Mouse (Mus musculus): ENCODE results near the gene Slc6a1. TPM values are rescaled to one million over a fixed set of nuclear protein-coding genes. Genes with fewer than 3 reads are reported as not detected.

The Slc6a1 gene
- polyA plus RNA-seq, 2 experiments = 0.03 to 0.04 TPM

DNA sequence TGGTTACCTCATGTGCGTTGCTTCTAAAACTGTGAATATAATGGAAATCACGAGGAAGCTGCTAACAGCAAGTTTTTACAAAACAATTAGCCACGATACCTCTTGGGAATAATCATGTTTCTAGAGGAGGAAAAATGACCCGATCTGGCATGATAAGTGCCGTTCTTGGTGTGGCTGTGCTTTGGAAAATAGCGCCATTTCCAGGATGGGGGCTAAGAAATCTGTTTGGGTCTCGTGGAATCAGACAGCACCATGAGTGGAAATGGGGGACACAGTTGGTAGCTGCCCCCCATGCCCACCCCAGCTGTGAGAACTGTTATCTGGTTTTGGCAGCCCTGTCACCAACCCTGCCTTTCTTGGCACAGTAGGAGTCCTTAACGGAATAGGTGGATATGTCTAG lies 81.3 kb downstream of the Slc6a1 start:
- WGBS (ENCODE audit: insufficient replicate concordance) = 60% methylated on average over 8 of the region's 8 CpGs
- H3K27ac ChIP-seq = no peak overlapping the region
- H3K9ac ChIP-seq (replicated peaks) = no peak overlapping the region
- no peak overlapping the region for H3K4me3 ChIP-seq (ENCODE audit: insufficient read depth in 1 of 2, low read depth in 2 of 2, low read length in 2 of 2)
- H3K9me3 ChIP-seq (ENCODE audit: control insufficient read depth, low read length) = no peaks in the 10 kb centered on the region
- no peaks in the 10 kb centered on the region for H3K4me1 ChIP-seq (replicated peaks; ENCODE audit: control insufficient read depth in 2 of 2, insufficient read depth in 2 of 2, low read length in 1 of 2)
- ATAC-seq (ENCODE audit: insufficient read depth) (no peak), DNase-seq (ENCODE audit: low read depth in 3 of 3, low spot score in 3 of 3) (no peak)
- no peak for TF ChIP-seq CTCF (IDR thresholded peaks at IDR 0.05; ENCODE audit: low read depth)
- no peak for TF ChIP-seq EP300 (IDR thresholded peaks at IDR 0.05; ENCODE audit: low read depth)
- no peak overlapping the region for H3K4me2 ChIP-seq (ENCODE audit: low read depth)
- no peaks in the 10 kb centered on the region for H3K36me3 ChIP-seq (replicated peaks; ENCODE audit: control insufficient read depth, insufficient read depth, low read depth)
- no peaks in the 10 kb centered on the region for H3K27me3 ChIP-seq (ENCODE audit: control insufficient read depth, insufficient read depth, low read length)

DNA sequence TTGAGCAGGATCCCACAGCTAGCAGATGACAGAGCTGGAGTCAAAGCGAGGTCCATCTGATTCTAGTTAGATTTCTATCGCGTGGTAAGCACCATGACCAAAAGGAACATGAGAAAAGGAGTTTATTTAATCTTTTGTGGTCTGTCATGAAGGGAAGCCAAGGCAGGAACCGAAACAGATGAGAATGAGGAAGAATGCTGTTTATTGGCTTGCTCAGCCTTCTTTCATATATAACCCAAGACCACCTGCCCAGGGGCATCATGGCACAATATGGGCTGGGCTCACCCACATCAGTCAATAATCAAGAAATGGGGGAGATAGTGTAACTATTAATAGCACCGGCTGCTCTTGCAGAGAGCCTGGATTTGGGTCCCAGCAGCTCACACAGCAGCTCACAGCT lies 82.3 kb downstream of the Slc6a1 start:
- Histone ChIP-seq H3K4me3 (ENCODE audit: insufficient read depth in 1 of 2, low read depth in 2 of 2, low read length in 2 of 2) (no peak overlapping the region), H3K36me3 (replicated peaks; ENCODE audit: control insufficient read depth, insufficient read depth, low read depth) (no peaks in the 10 kb centered on the region), H3K4me2 (ENCODE audit: low read depth) (no peak overlapping the region), H3K9me3 (ENCODE audit: control insufficient read depth, low read length) (no peaks in the 10 kb centered on the region), H3K4me1 (replicated peaks; ENCODE audit: control insufficient read depth in 2 of 2, insufficient read depth in 2 of 2, low read length in 1 of 2) (no peaks in the 10 kb centered on the region), H3K9ac (replicated peaks) (no peak overlapping the region), H3K27me3 (ENCODE audit: control insufficient read depth, insufficient read depth, low read length) (no peaks in the 10 kb centered on the region), H3K27ac (no peak overlapping the region)
- DNase-seq (ENCODE audit: low read depth in 3 of 3, low spot score in 3 of 3) = no peak
- WGBS (ENCODE audit: insufficient replicate concordance) = 29% methylated on average over 5 of the region's 5 CpGs
- no peak for ATAC-seq (ENCODE audit: insufficient read depth)
- no peak for TF ChIP-seq EP300 (IDR thresholded peaks at IDR 0.05; ENCODE audit: low read depth)
- no peak for TF ChIP-seq CTCF (IDR thresholded peaks at IDR 0.05; ENCODE audit: low read depth)

DNA sequence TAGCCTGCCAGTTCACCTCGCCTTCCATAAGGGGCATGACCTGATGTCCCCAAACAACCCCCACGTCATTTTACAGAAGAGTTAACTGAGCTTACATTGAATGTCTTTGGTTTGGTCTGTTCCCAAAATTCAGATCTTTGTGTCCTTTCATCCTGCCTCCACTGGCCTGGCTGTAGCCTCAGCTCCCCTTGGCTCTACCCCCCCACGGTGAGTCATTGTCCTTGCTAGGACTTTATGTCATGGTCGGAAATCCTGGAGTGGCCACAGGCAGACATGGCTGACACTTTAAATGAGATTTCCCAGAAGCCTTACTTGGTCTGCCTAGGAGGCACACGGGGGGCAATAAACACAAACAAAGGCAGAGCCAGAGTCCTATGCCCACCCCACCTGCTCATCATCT lies 83.8 kb downstream of the Slc6a1 start:
- ATAC-seq (ENCODE audit: insufficient read depth) (no peak), DNase-seq (ENCODE audit: low read depth in 3 of 3, low spot score in 3 of 3) (no peak)
- no peaks in the 10 kb centered on the region for H3K9me3 ChIP-seq (ENCODE audit: control insufficient read depth, low read length)
- H3K4me1 ChIP-seq (replicated peaks; ENCODE audit: control insufficient read depth in 2 of 2, insufficient read depth in 2 of 2, low read length in 1 of 2) = no peaks in the 10 kb centered on the region
- no peaks in the 10 kb centered on the region for H3K36me3 ChIP-seq (replicated peaks; ENCODE audit: control insufficient read depth, insufficient read depth, low read depth)
- H3K4me2 ChIP-seq (ENCODE audit: low read depth) = no peak overlapping the region
- no peaks in the 10 kb centered on the region for H3K27me3 ChIP-seq (ENCODE audit: control insufficient read depth, insufficient read depth, low read length)
- H3K9ac ChIP-seq (replicated peaks) = no peak overlapping the region
- no peak overlapping the region for H3K27ac ChIP-seq
- TF ChIP-seq EP300 (IDR thresholded peaks at IDR 0.05; ENCODE audit: low read depth) (no peak), CTCF (IDR thresholded peaks at IDR 0.05; ENCODE audit: low read depth) (no peak)
- H3K4me3 ChIP-seq (ENCODE audit: insufficient read depth in 1 of 2, low read depth in 2 of 2, low read length in 2 of 2) = no peak overlapping the region
- 42% methylated on average over 5 of the region's 5 CpGs for WGBS (ENCODE audit: insufficient replicate concordance)

Other genes starting within 250 kb of the Slc6a1 start
- 0.55 TPM in 2 replicates for gene Atp2b2, start 240.0 kb upstream of the Slc6a1 start, polyA plus RNA-seq (2012; rRNA removed)
- gene Atp2b2, start 240.0 kb upstream of the Slc6a1 start, polyA plus RNA-seq (2014; fragmentation: Nextera tagmentation; extraction: Ambion mirVana) = 0.90 and 0.91 TPM in 2 replicates
- gene Slc6a11, start 151.4 kb upstream of the Slc6a1 start, polyA plus RNA-seq (2012; rRNA removed) = 0.01 and 0.02 TPM in 2 replicates
- gene Slc6a11, start 151.4 kb upstream of the Slc6a1 start, polyA plus RNA-seq (2014; fragmentation: Nextera tagmentation; extraction: Ambion mirVana) = not detected in 2 replicates
- 0.01 and 0.06 TPM in 2 replicates for gene Hrh1, start 115.3 kb downstream of the Slc6a1 start, polyA plus RNA-seq (2012; rRNA removed)
- gene Hrh1, start 115.3 kb downstream of the Slc6a1 start, polyA plus RNA-seq (2014; fragmentation: Nextera tagmentation; extraction: Ambion mirVana) = not detected in 2 replicates